Mouse (Mus musculus) effector memory CD4-positive, alpha-beta T cell, adult 5 months (primary cell): ENCODE results near the gene Cd207. TPM values are rescaled to one million over a fixed set of nuclear protein-coding genes. Genes with fewer than 3 reads are reported as not detected.

Experiments
- polyA plus RNA-seq: library from polyadenylated mRNA; unstranded; fragments of 100-300 nt; shearing (Covaris generic); gene quantifications from one replicate; pipeline ENCODE4 v1.2.1, GENCODE M21; 2017

The Cd207 gene
- not detected for polyA plus RNA-seq

DNA sequence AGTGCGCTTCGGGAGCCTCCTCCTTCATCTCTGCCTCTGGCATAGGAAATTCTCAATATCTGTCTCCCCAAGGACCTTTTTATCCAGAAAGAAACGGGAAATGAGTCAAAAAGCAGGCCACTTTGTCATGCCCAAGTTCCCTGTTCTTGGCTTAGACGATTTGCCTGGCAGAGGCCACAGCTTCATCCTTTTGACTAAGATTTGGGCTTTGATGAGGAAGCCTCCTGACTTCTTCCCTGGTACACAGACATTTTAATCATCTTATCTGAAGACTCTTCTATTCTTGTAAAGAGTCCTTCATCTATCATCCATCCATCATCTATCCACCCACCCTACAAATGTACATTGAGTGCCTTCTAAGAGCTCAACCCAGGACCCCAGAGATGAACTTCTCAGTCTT lies at the start of gene Cd207:
TSS of gene Cd207 (minus strand) at position 101 of the 400 bp plus-strand sequence.

DNA sequence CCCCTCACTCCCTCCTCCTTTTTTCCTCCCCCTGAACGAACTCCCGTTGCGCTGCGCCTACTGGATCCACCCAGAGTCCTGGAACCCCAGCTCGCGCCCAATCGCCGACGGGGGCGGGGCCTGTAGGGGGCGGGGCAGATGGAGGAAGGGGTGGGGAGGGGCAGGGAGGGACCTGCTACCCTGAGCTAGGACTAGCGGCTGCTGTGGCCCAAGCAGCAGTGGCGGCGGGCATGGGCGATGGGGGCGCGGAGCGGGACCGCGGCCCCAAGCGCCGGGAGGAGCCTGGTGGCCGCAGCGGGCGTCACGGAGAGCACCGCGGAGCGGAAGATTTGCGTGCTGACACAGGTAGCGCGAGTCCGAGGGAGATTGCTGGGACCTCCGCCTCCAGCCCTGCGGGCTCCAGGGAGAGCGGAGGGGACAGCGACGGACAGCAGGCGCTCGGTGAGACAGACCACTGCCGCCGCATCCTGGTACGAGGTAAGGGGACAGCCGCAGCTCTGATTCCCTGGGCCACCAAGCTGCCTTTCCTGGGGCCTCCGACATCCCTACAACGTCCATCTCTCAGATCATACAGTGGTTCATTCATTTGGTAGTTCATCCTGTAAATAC lies 33.5 kb upstream of the Cd207 start, which contains the start of gene Vax2:
TSS of gene Vax2 (plus strand) at position 198 of the 609 bp plus-strand sequence.

DNA sequence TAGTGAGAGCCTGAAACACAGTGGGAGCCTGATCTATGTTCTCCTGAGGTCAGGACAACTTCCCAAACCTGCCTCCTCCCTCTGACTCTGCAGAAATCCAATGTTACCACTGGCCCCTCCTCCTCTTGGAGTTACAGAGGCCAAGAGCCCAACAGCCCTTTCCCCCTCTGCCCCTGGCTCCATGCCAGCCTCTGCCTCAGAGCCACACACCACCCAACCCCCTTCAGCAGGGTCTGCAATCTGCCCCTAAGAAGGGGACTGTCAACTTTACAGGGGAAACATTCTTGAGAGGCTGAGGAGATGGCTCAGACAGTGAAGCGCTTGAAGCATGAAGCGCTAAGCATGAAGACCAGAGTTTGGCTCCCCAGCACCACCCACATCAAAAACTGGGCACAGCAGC lies 21.6 kb downstream of the Cd207 start, which contains the start of gene Clec4f:
TSS of gene Clec4f (minus strand) at position 101 of the 400 bp plus-strand sequence.

Other genes starting within 250 kb of the Cd207 start
- 45.6 TPM for gene Tet3, start 218.8 kb downstream of the Cd207 start, polyA plus RNA-seq
- gene Dguok, start 170.9 kb downstream of the Cd207 start, polyA plus RNA-seq, result 83.1 TPM
- 0.55 TPM for gene Actg2, start 141.6 kb downstream of the Cd207 start, polyA plus RNA-seq
- gene Stambp, start 105.1 kb downstream of the Cd207 start, polyA plus RNA-seq, result 23.2 TPM
- gene Clec4f, start 21.7 kb downstream of the Cd207 start, polyA plus RNA-seq, result not detected
- 4.3 TPM for gene Vax2, start 33.4 kb upstream of the Cd207 start, polyA plus RNA-seq
- gene Atp6v1b1, start 65.1 kb upstream of the Cd207 start, polyA plus RNA-seq, result 0.47 TPM
- gene Ankrd53, start 84.8 kb upstream of the Cd207 start, polyA plus RNA-seq, result not detected
- gene Tex261, start 98.0 kb upstream of the Cd207 start, polyA plus RNA-seq, result 64.6 TPM
- gene Nagk, start 117.1 kb upstream of the Cd207 start, polyA plus RNA-seq, result 12.7 TPM
- gene Paip2b, start 153.9 kb upstream of the Cd207 start, polyA plus RNA-seq, result 61.9 TPM
- gene Zfp638, start 189.3 kb upstream of the Cd207 start, polyA plus RNA-seq, result 86.7 TPM